Mouse (Mus musculus) MEL (cell line): ENCODE results near the gene Evl.

ENCODE experiments used
- BHLHE40 ChIP-seq: IDR thresholded peaks from 2 replicates; pipeline ENCODE4 v1.6.1; 2012; ENCODE audit warnings: low read depth, mild to moderate bottlenecking, inconsistent platforms, low read length, improper control_type of control experiment, borderline replicate concordance
- CTCF ChIP-seq, 3 experiments: IDR thresholded peaks in 2 of 3; conservative IDR thresholded peaks in 1 of 3; 2 replicates each; pipeline ENCODE4 v1.5.1; 2011 to 2012; ENCODE audit warnings: low read length in 3 of 3, low read depth in 2 of 3, mild to moderate bottlenecking in 2 of 3, improper control_type of control experiment in 1 of 3, inconsistent platforms in 1 of 3, mixed read lengths in 1 of 3, moderate library complexity in 1 of 3; ENCODE audit not compliant: control insufficient read depth in 1 of 3, insufficient read depth in 1 of 3, poor library complexity in 1 of 3, severe bottlenecking in 1 of 3
- GATA1 ChIP-seq: IDR thresholded peaks from 2 replicates; pipeline ENCODE4 v1.6.1; 2011; ENCODE audit warnings: low read depth, low read length, improper control_type of control experiment
- JUND ChIP-seq: IDR thresholded peaks from 2 replicates; pipeline ENCODE4 v1.6.1; 2011; ENCODE audit warnings: low read depth, mild to moderate bottlenecking, improper control_type of control experiment, low read length
- MAX ChIP-seq: IDR thresholded peaks from 2 replicates; pipeline ENCODE4 v1.6.1; 2011; ENCODE audit warnings: low read length, improper control_type of control experiment
- POLR2A ChIP-seq, 2 experiments: IDR thresholded peaks; 2 replicates each; pipeline ENCODE4 v1.6.1; 2011 to 2012; ENCODE audit warnings: low read length in 2 of 2, mild to moderate bottlenecking in 2 of 2, control low read depth in 1 of 2, improper control_type of control experiment in 1 of 2, low read depth in 1 of 2, moderate library complexity in 1 of 2; ENCODE audit not compliant: control insufficient read depth in 1 of 2, insufficient read depth in 1 of 2, poor library complexity in 1 of 2
- TAL1 ChIP-seq: IDR thresholded peaks from 2 replicates; pipeline ENCODE4 v1.6.1; 2012; ENCODE audit warnings: mild to moderate bottlenecking, inconsistent platforms, low read length, moderate library complexity, mixed read lengths
- ZNF384 ChIP-seq: IDR thresholded peaks from 2 replicates; pipeline ENCODE4 v1.6.1; 2012; ENCODE audit warnings: low read depth, mild to moderate bottlenecking, inconsistent platforms, low read length, improper control_type of control experiment

- TF ChIP-seq POLR2A (IDR thresholded peaks at IDR 0.05; ENCODE audit: control insufficient read depth in 1 of 2, insufficient read depth in 1 of 2, low read depth in 1 of 2, low read length in 2 of 2, poor library complexity in 1 of 2) = no peak
- peak; percentile 21 to 45 (median 30); a peak in 4 of 6 replicates for TF ChIP-seq CTCF (IDR thresholded peaks at IDR 0.05 in 2 of 3, conservative IDR thresholded peaks at IDR 0.05 in 1 of 3; ENCODE audit: control insufficient read depth in 1 of 3, insufficient read depth in 1 of 3, low read depth in 2 of 3, low read length in 3 of 3, poor library complexity in 1 of 3, severe bottlenecking in 1 of 3)
- TF ChIP-seq BHLHE40 = no peak
- no peak for TF ChIP-seq GATA1
- no peak for TF ChIP-seq JUND
- no peak for TF ChIP-seq MAX
- TF ChIP-seq TAL1 = no peak
- no peak for TF ChIP-seq ZNF384
These were observed 25.3 kb upstream of the Evl start for GRCm38 (mm10) chr12:108529214-108529613.
